ENCODE assay signal across 8 mouse cellular contexts in genomic region chr2:173229578-173230224, GRCm38 (mm10). TPM values are rescaled to one million over a fixed set of nuclear protein-coding genes. Genes with fewer than 3 reads are reported as not detected.
DNase-seq lines count a peak whose midpoint lies in the region; ATAC-seq and TF ChIP-seq lines count a peak whose summit lies in the region.

No protein-coding gene starts in this region.

- H3K4me3 ChIP-seq in forebrain, embryonic 12.5 days (replicated peaks): no peak overlapping the region
- no peak overlapping the region for H3K4me3 ChIP-seq in heart, postnatal 0 days (ENCODE audit: low read depth, low read length)
- no peak overlapping the region for H3K4me3 ChIP-seq in liver, embryonic 15.5 days (replicated peaks)
- H3K4me3 ChIP-seq in neural tube, embryonic 12.5 days: no peak overlapping the region
- no peak overlapping the region for H3K4me3 ChIP-seq in stomach, postnatal 0 days (ENCODE audit: low read depth, low read length)

- H3K4me2 ChIP-seq in forebrain, embryonic 12.5 days: peak overlapping the region; percentile 38
- H3K4me2 ChIP-seq in heart, postnatal 0 days (ENCODE audit: low read depth, low read length): peak overlapping the region; percentile 36; the same call in 1 of the 2 replicates
- H3K4me2 ChIP-seq in liver, embryonic 15.5 days: 0 out of 2 replicates have a peak overlapping the region, but pooled peaks have one; percentile 25
- H3K4me2 ChIP-seq in neural tube, embryonic 12.5 days (replicated peaks): peak overlapping the region; percentile 28; the same call in 1 of the 2 replicates
- H3K4me2 ChIP-seq in stomach, postnatal 0 days (replicated peaks; ENCODE audit: low read depth): no peak overlapping the region; the same call in 1 of the 2 replicates

- H3K36me3 ChIP-seq in forebrain, embryonic 12.5 days (replicated peaks): peaks cover 56% of the 10 kb centered on the region
- H3K36me3 ChIP-seq in heart, postnatal 0 days (replicated peaks; ENCODE audit: control insufficient read depth, insufficient read depth, low read length): peaks cover 61% of the 10 kb centered on the region
- no peaks in the 10 kb centered on the region for H3K36me3 ChIP-seq in liver, embryonic 15.5 days (replicated peaks)
- peaks cover 75% of the 10 kb centered on the region for H3K36me3 ChIP-seq in neural tube, embryonic 12.5 days
- H3K36me3 ChIP-seq in stomach, postnatal 0 days (ENCODE audit: control insufficient read depth, insufficient read depth, low read length): peaks cover 8% of the 10 kb centered on the region; the same call in 1 of the 2 replicates

- 4% methylated on average over 10 of the region's 10 CpGs for WGBS in forebrain, embryonic 12.5 days
- 5% methylated on average over 10 of the region's 10 CpGs for WGBS in heart, postnatal 0 days
- WGBS in liver, embryonic 15.5 days (ENCODE audit: insufficient replicate concordance): 2% methylated on average over 10 of the region's 10 CpGs
- 4% methylated on average over 10 of the region's 10 CpGs for WGBS in neural tube, embryonic 12.5 days
- WGBS in stomach, postnatal 0 days: 8% methylated on average over 10 of the region's 10 CpGs

- DNase-seq in CD8-positive naive resting alpha-beta T cell, adult 2 months (ENCODE audit: low read depth in 2 of 2, low spot score in 2 of 2): peak; percentile 94 to 98
- DNase-seq in c-Kit-positive CD71-positive TER-119-negative erythroid progenitor cells, embryonic 14.5 days (ENCODE audit: low read depth): peak; percentile 64
- DNase-seq in heart, postnatal 0 days (ENCODE audit: low spot score): peak; percentile 77
- DNase-seq in kidney, postnatal 36 days: peak; percentile 91 to 97
- peak; percentile 92 for DNase-seq in stomach, postnatal 0 days (ENCODE audit: low spot score)

- peak; percentile 96 for TF ChIP-seq CTCF in heart, postnatal 0 days (IDR thresholded peaks at IDR 0.05; ENCODE audit: low read depth)
- TF ChIP-seq CTCF in stomach, postnatal 0 days (IDR thresholded peaks at IDR 0.05; ENCODE audit: low read depth): peak; percentile 90

- ATAC-seq in forebrain, embryonic 12.5 days (ENCODE audit: low FRiP score): peak; percentile 85
- ATAC-seq in heart, postnatal 0 days (ENCODE audit: insufficient read depth, low read depth): peak; percentile 79
- peak; percentile 45 for ATAC-seq in liver, embryonic 15.5 days (ENCODE audit: insufficient read depth)
- ATAC-seq in neural tube, embryonic 12.5 days (ENCODE audit: low FRiP score, low read depth): peak; percentile 77
- peak; percentile 69 for ATAC-seq in stomach, postnatal 0 days (ENCODE audit: low FRiP score, low TSS enrichment)

- no peaks in the 10 kb centered on the region for H3K9me3 ChIP-seq in forebrain, embryonic 12.5 days
- no peaks in the 10 kb centered on the region for H3K9me3 ChIP-seq in heart, postnatal 0 days (replicated peaks; ENCODE audit: control insufficient read depth, low read length)
- no peaks in the 10 kb centered on the region for H3K9me3 ChIP-seq in liver, embryonic 15.5 days (replicated peaks)
- no peaks in the 10 kb centered on the region for H3K9me3 ChIP-seq in neural tube, embryonic 12.5 days
- H3K9me3 ChIP-seq in stomach, postnatal 0 days (ENCODE audit: control insufficient read depth, low read length): no peaks in the 10 kb centered on the region

- H3K27me3 ChIP-seq in forebrain, embryonic 12.5 days: no peaks in the 10 kb centered on the region
- no peaks in the 10 kb centered on the region for H3K27me3 ChIP-seq in heart, postnatal 0 days (ENCODE audit: control insufficient read depth, insufficient read depth, low read length)
- no peaks in the 10 kb centered on the region for H3K27me3 ChIP-seq in liver, embryonic 15.5 days
- no peaks in the 10 kb centered on the region for H3K27me3 ChIP-seq in neural tube, embryonic 12.5 days (replicated peaks)
- H3K27me3 ChIP-seq in stomach, postnatal 0 days (ENCODE audit: control insufficient read depth, insufficient read depth, low read length): no peaks in the 10 kb centered on the region

- H3K9ac ChIP-seq in forebrain, embryonic 12.5 days: no peak overlapping the region
- no peak overlapping the region for H3K9ac ChIP-seq in heart, postnatal 0 days (replicated peaks; ENCODE audit: low read depth, low read length)
- H3K9ac ChIP-seq in liver, embryonic 15.5 days: no peak overlapping the region
- no peak overlapping the region for H3K9ac ChIP-seq in neural tube, embryonic 12.5 days
- H3K9ac ChIP-seq in stomach, postnatal 0 days (ENCODE audit: low read length): no peak overlapping the region

- peak overlapping the region; percentile 43; the same call in 1 of the 2 replicates for H3K27ac ChIP-seq in forebrain, embryonic 12.5 days
- no peak overlapping the region for H3K27ac ChIP-seq in heart, postnatal 0 days (ENCODE audit: low read depth)
- no peak overlapping the region for H3K27ac ChIP-seq in liver, embryonic 15.5 days (replicated peaks)
- H3K27ac ChIP-seq in neural tube, embryonic 12.5 days: no peak overlapping the region
- no peak overlapping the region for H3K27ac ChIP-seq in stomach, postnatal 0 days (replicated peaks)

- H3K4me1 ChIP-seq in forebrain, embryonic 12.5 days: peaks cover 13% of the 10 kb centered on the region; the same call in 1 of the 2 replicates
- no peaks in the 10 kb centered on the region for H3K4me1 ChIP-seq in heart, postnatal 0 days (ENCODE audit: control insufficient read depth, insufficient read depth)
- H3K4me1 ChIP-seq in liver, embryonic 15.5 days (replicated peaks): no peaks in the 10 kb centered on the region
- H3K4me1 ChIP-seq in neural tube, embryonic 12.5 days: peaks cover 35% of the 10 kb centered on the region
- no peaks in the 10 kb centered on the region for H3K4me1 ChIP-seq in stomach, postnatal 0 days (replicated peaks; ENCODE audit: control insufficient read depth, insufficient read depth)

- TF ChIP-seq EP300 in heart, postnatal 0 days (IDR thresholded peaks at IDR 0.05; ENCODE audit: low read depth): no peak
- no peak for TF ChIP-seq EP300 in stomach, postnatal 0 days (optimal IDR thresholded peaks at IDR 0.05)

RNA-seq across cellular contexts. Expression of gene Zbp1, which starts 11.0 kb away (rescaled TPM):
- 0.34 TPM in 1 of 2 replicates, not detected in the other for polyA plus RNA-seq in forebrain, embryonic 12.5 days (2016; fragmentation: Nextera tagmentation; extraction: Ambion mirVana)
- 3.1 TPM in 1 of 2 replicates, not detected in the other for total RNA-seq in heart, postnatal 0 days (2014; rRNA removed; ENCODE audit: low replicate concordance)
- 0.36 and 1.1 TPM in 2 replicates for polyA plus RNA-seq in heart, postnatal 0 days (2015; fragmentation: Nextera tagmentation; extraction: Ambion mirVana)
- 0.84 and 0.86 TPM in 2 replicates for polyA plus RNA-seq in liver, embryonic 15.5 days (2015; fragmentation: Nextera tagmentation; extraction: Ambion mirVana)
- polyA plus RNA-seq in neural tube, embryonic 12.5 days (2016; fragmentation: Nextera tagmentation; extraction: Ambion mirVana): 0.28 and 0.32 TPM in 2 replicates
- 4.6 and 5.0 TPM in 2 replicates for polyA plus RNA-seq in stomach, postnatal 0 days (2015; fragmentation: Nextera tagmentation; extraction: Ambion mirVana)

RNA-seq across cellular contexts. Expression of gene Pmepa1, which starts 46.6 kb away (rescaled TPM):
- 3.7 and 4.7 TPM in 2 replicates for polyA plus RNA-seq in forebrain, embryonic 12.5 days (2016; fragmentation: Nextera tagmentation; extraction: Ambion mirVana)
- total RNA-seq in heart, postnatal 0 days (2014; rRNA removed; ENCODE audit: low replicate concordance): 6.3 and 12.9 TPM in 2 replicates
- polyA plus RNA-seq in heart, postnatal 0 days (2015; fragmentation: Nextera tagmentation; extraction: Ambion mirVana): 4.3 and 4.4 TPM in 2 replicates
- 0.12 and 0.16 TPM in 2 replicates for polyA plus RNA-seq in liver, embryonic 15.5 days (2015; fragmentation: Nextera tagmentation; extraction: Ambion mirVana)
- 6.6 and 7.4 TPM in 2 replicates for polyA plus RNA-seq in neural tube, embryonic 12.5 days (2016; fragmentation: Nextera tagmentation; extraction: Ambion mirVana)
- 6.1 and 7.0 TPM in 2 replicates for polyA plus RNA-seq in stomach, postnatal 0 days (2015; fragmentation: Nextera tagmentation; extraction: Ambion mirVana)
